Mouse (Mus musculus): ENCODE measurements around the gene Ptprd.
A peak's percentile ranks its signal among the peaks of the same experiment; 100 is the strongest.

DNA sequence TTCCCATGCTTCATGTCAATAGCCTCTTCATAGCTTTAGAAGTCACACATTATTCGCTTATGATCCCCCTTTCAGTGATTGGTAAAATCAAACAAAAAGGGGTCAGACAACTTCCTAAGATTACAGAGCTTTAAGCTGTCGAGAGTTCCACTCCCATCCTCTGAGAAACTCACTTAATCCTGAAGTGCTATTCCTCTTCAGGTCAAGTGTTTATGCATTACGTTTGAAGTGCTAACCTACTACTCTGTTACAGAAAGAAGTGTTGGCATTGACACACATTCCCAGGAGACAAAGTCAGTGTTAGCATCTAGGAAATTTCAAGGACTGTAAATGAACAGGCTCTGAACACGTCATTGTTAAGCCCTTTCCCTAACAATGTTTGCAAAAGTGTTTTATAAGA is 1550.0 kb downstream of the Ptprd start:
- TF ChIP-seq CTCF (IDR thresholded peaks at IDR 0.05) (no peak), EP300 (IDR thresholded peaks at IDR 0.05) (peak; percentile 88)

All from lung, postnatal 0 days (tissue).